Mouse (Mus musculus) MEL-GATA-1-ER (cell line): ENCODE data around the gene Lsg1.

ENCODE experiments used
- DNase-seq: peaks from one replicate; pipeline ENCODE4 v3.0.0-alpha.2; 2012; ENCODE audit warnings: low read depth; ENCODE audit errors: extremely low read depth

Lsg1 gene

DNA sequence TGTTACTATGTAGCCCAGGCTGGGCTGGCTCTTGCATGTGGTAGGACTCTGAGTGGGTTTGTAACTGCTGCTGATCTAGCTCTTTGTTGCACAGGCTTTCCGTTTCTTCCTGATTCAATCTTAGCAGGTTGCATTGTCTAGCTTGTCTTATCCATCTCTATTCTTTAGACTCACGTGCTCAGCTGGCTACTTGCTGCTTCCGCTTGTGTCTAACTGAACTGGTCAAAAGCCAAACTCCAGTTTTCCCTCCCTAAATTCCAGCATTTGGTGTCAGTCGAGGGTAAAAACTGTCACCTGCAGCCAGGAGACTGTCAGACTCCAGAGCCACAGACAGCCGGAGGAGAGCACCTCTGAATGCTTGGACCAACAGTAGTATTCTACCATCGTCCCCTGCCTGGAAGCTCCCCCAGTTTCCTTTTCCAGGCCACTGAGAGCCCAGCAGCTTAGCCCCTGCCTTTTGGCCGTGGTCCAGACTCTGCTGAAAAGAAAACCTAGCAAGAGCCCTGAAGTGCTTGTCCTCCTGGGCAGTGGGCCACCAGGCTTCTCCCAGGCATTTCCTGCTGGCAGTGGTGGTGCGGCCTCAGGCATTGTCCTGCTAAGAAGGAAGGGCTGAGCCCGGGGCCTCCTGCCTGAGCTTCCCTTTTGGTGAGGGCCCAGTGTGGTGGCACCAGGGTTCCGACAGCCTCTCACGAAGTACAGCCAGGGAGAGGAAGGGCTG lies 34.6 kb downstream of the Lsg1 start:
- no peak for DNase-seq

DNA sequence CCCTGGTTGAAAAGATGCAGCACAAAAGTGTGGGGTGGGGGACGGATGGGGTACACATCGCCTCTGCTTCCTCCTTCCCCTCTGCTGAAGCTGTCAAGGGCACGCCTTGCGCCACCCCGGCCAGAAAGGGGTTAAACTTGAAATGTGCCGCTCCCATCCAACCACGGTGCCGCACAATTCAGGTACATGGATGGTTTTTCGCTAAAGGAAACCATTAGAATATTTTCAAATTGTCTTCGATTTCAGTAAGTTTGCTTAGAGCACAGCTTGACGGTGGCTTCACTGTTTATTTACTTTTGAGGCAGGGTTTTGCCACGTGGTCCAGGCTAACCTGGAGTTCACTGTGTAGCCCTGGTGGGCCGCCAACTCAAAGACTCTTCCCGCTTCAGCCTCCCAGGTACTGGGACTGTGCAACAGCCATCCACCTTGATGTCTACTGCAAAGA lies 36.6 kb downstream of the Lsg1 start, which contains the start of gene Tmem44:
Gene Tmem44 (minus strand): TSS at position 95 of the 445 bp plus-strand sequence.
- DNase-seq = no peak

- DNase-seq = no peak
Measured at GRCm38 (mm10) chr16:30549966-30550747, 37.2 kb downstream of the Lsg1 start.

GRCm38 (mm10) chr16:30549516-30549915 lies 37.9 kb downstream of the Lsg1 start:
- no peak for DNase-seq

DNA sequence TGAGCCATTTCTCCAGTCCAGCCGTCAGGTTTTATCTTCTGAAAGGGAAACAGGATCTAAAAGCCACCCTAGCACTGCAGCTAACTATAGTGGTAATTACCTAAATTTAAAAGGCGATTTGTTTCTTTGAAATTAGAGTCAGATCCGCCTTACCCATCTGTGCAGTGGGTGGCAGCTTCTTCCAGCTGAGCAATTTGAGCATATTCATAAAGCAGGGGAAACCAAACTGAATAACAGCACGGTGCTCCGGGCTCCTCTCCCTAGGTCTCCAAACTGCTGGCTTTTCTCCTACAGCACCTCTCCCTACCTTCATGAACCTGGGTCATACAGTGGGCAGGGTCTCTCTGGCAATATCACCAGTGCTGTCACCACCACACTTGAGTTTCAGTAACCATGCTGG lies 39.1 kb downstream of the Lsg1 start:
- no peak for DNase-seq

GRCm38 (mm10) chr16:30544693-30545092 lies 42.7 kb downstream of the Lsg1 start:
- no peak for DNase-seq

DNA sequence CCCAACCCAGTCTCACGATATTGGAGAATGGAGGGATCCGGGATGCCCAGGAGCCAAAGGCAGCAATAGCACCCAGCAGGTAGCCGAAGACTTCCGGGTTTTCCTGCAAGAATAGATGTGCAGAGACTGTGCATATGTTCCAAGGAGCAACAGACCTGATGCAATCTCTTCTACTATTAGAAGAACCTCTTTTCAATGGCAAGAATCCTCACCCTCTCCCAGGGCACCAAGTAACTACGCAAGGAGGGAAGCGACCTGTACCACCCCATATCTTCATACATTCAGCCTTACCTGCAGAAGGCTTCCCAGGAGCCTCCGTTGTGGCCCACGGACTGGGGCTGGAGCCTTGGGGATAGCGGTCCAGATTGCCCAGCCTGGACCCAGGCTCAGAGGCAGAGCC lies 44.0 kb downstream of the Lsg1 start:
- DNase-seq = no peak

DNA sequence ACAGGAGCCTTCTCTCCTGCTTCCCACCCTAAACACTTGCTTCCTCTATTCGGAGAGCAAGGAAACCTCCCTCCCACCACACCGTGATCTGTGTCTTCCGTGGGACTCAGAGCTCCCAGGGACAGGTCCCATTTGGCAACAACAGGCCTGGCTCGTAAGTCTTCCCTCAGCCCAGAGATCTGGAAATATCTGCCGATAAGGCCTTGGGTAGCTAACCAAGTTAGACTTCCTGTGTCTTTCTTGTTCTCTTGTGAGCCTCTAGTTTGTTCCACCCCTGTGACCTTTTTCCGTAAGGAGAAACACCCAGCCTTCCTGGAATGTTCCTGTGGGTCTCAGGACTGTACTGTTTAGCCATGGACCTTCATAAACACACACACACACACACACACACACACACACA lies 44.6 kb downstream of the Lsg1 start:
- no peak for DNase-seq

DNA sequence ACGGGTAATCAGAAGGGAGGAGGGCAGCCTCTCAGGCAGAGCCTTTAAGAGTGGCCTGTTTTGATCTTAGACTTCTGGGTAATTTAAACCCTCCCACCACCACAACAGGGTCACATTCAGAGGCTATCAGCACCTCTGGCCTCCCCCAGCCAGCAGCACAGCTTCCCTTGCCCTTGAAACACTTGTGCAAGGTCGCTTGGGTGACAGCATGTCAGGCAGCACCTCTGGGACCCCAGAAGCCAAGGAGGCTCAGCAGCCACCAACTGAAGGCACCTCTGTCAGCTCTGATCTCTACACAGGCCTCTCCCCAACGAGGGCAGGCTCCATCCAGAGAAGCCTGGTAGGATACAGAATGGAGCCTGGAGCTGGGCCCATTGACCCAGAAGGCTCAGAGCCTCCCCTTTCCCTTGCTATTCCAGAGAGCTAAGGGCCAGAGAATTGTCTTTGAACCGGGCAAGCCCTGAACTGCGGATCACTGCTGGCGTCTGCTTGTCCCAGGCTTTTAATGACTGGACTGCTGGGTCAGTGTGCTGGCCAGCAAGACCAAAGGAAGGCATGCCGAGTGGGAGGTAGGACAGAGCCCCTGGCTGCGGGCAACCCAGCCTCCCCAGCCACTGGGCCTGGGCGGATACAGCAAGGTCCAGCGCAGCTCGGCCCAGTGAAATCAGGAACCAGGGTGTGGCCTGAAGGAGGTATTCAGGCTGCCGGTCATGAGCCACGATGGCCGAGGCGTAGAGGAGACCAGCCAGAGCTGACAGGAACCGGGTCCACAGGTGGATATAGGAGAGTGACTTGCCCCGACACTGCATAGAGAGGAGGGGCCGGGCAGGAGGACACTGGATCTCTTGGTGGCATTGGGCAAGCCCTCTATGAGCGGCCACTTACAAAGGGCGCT lies 47.0 kb downstream of the Lsg1 start:
- no peak for DNase-seq

DNA sequence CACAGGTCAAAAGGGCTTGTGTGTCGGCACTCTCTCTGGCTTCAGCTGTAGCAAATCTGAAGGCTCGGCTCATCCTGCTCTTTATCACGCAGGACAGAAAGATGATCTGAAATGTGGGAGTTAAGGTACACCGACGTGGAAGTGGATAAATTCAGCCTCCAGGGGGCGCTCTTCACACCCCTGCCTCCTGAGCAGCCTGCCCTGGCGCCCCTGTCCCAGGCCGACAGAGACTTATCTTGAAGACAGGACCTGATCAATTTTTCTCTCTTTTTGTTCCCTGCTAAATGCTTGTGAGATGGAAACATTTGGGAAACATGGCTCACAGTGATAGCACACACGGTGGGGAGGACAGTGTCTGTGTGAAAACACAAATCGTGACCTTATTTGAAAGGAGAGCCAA lies 48.0 kb downstream of the Lsg1 start:
- DNase-seq = no peak

DNA sequence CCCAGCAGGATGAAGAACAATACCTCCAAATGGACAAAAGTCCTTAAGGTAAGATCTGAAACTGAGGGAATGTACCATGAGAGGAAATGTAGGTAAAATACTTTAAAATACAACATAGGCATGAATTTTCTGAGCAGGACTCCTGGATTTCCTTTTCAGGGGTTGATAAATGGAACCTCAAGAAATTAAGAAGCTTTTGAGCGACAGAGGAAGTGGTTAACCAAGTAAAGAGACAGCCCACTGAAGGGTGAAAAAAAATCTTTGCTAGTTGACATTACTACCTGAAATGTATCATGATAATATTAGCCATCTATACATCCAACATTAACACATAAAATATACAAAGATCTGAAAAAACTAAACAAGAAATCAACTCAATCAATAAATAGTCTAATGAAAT lies 52.3 kb downstream of the Lsg1 start:
- no peak for DNase-seq

DNA sequence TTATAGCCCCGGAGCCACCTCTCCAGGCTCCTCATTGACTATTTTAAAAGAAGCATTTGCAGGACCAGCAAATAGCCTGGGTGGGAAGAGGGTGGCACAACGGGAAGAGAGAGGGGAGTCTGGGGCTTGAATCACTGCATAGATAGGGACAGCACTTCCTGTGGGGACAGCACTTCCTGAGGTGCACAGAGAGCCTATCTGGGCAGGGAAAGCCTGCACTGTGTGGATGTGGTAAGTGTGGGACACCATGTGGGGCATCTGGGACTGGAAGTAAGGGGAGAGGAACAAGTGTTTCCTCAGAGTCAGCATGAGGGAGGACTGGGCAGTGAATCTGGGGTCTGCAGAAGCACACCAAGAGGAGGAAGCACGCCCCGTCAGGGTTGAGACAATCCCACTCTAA lies 53.8 kb downstream of the Lsg1 start:
- DNase-seq = no peak

- DNase-seq = no peak
Measured at GRCm38 (mm10) chr16:30532929-30533328, 54.5 kb downstream of the Lsg1 start.

DNA sequence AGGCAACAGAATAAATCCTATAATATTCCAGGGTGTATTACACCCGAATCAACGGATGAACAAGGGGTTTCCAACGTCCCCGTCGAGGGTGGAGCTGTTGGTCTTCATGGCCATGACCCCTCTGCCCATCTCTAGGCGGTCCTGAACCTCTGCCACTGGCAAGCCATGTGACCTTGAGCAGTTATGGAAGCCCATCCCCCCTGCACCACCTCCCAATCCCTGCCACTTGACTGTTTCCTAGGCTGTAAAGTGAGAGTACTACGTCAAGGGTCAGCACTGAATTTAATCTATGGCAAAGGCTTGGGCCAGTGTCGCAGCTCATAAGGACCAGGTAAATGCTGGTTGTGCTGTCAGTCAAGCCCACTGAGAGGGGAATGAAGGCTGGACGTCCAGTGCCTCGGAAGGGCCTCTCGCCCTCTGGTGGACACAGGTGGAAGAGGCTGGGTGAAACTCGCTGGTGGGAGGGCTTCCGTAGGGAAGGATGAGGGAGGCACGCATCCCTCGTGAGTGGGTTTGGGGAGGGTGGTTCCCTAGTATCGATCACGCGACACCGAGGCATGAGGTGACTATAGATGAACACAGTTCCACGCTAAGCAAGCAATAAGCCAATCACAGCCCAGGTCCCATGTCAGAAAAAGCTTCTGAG lies 55.5 kb downstream of the Lsg1 start:
- no peak for DNase-seq

GRCm38 (mm10) chr16:30530815-30531214 lies 56.6 kb downstream of the Lsg1 start:
- DNase-seq = no peak

GRCm38 (mm10) chr16:30528386-30528785 lies 59.0 kb downstream of the Lsg1 start:
- no peak for DNase-seq

GRCm38 (mm10) chr16:30527889-30528288 lies 59.5 kb downstream of the Lsg1 start:
- no peak for DNase-seq

DNA sequence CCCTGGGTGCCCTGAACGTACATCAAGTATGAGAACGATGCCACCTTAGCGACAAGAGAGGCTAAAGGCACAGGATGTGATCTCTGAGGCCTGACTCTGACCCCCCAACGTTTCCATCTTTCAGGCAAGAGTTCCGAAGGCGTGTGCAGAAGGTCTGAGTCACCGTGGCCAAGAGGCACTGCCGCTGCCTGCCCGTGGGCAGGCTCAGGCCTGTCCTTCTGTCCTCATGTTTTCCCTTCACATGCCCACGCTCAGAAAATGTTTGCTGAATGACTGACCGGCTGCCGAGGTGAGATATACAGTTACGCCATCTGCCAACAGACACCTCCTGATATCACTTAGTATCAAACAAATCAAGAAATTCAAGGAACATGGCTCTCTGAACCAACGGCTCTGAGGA lies 61.6 kb downstream of the Lsg1 start:
- DNase-seq = no peak

GRCm38 (mm10) chr16:30524481-30524880 lies 62.9 kb downstream of the Lsg1 start:
- DNase-seq = no peak

- no peak for DNase-seq
Measured at GRCm38 (mm10) chr16:30522253-30522940, 65.0 kb downstream of the Lsg1 start.

DNA sequence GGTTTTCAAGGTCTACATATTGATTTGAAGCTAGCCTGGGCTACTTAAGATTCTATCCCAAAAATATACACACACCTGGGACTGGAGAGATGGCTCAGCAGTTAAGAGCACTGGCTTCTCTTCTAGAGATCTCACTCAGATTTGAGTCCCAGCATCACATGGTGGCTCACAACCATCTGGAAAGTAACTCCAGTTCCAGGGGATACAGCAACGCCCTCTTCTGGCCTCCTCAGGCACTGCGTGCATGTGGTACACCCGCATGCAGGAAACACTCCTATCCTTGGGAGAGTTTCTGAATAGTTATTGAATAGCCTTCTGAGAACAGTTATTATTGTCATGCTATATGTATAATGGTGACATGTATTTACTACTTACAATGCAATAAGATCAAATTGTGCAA lies 66.2 kb downstream of the Lsg1 start:
- DNase-seq = no peak
